ENCODE assay signal across 12 mouse cellular contexts in genomic region chr5:136410681-136411181, GRCm38 (mm10).
DNase-seq lines count a peak whose midpoint lies in the region; ATAC-seq and TF ChIP-seq lines count a peak whose summit lies in the region.
"Had no signal": no experiment of that assay in that cellular context is flagged by ENCODE, and none has a peak within 500 bp of the region (broad histone marks: within the 10 kb centered on the region; RNA-seq: fewer than 3 reads in every experiment).

No protein-coding gene starts in this region.

- H3K9ac ChIP-seq in heart, embryonic 11.5 days (ENCODE audit: low read depth, low read length), result no peak overlapping the region
- no peak overlapping the region for H3K9ac ChIP-seq in hindbrain, embryonic 11.5 days (ENCODE audit: low read depth, low read length)
- H3K9ac ChIP-seq: intestine, embryonic 15.5 days had no signal

- peaks cover 2% of the 10 kb centered on the region; the same call in 1 of the 2 replicates for H3K36me3 ChIP-seq in heart, embryonic 11.5 days (ENCODE audit: control insufficient read depth, insufficient read depth, low read length)
- H3K36me3 ChIP-seq in thymus, adult 2 months (ENCODE audit: control insufficient read depth, insufficient read depth, low read length), result peaks cover 22% of the 10 kb centered on the region
- no peaks in the 10 kb centered on the region for H3K36me3 ChIP-seq in hindbrain, embryonic 11.5 days (ENCODE audit: control insufficient read depth, insufficient read depth, low read length)

- no peak for ATAC-seq in heart, embryonic 11.5 days (replicated peaks; ENCODE audit: insufficient number of reproducible peaks, low FRiP score, low TSS enrichment)
- peak; percentile 65 to 71 for ATAC-seq in hematopoietic stem cell, adult 5-6 weeks (replicated peaks in 1 of 2; ENCODE audit: insufficient read depth in 1 of 2, low FRiP score in 2 of 2, low TSS enrichment in 1 of 2, low read depth in 1 of 2, poor library complexity in 2 of 2, severe bottlenecking in 2 of 2)
- ATAC-seq in hindbrain, embryonic 11.5 days (ENCODE audit: low FRiP score), result no peak
- ATAC-seq in erythroid progenitor cell, adult 5-6 weeks (replicated peaks; ENCODE audit: low FRiP score, poor library complexity, severe bottlenecking), result no peak
- ATAC-seq: intestine, embryonic 15.5 days; lung, postnatal 0 days had no signal

- WGBS in heart, embryonic 11.5 days (ENCODE audit: insufficient replicate concordance), result 36% methylated on average over 7 of the region's 7 CpGs
- 3% methylated on average over 7 of the region's 7 CpGs for WGBS in thymus, adult 2 months
- WGBS in hindbrain, embryonic 11.5 days, result 79% methylated on average over 7 of the region's 7 CpGs

- no peak for DNase-seq in heart, postnatal 10 days
- DNase-seq in MEL-GATA-1-ER (ENCODE audit: extremely low read depth, low read depth), result peak; percentile 20
- peak; percentile 57 for DNase-seq in thymus, adult 2 months
- no peak for DNase-seq in hindbrain, embryonic 11.5 days (ENCODE audit: low spot score)
- no peak for DNase-seq in adipocyte (ENCODE audit: low spot score)
- DNase-seq: cerebellum, postnatal 36 days; spleen, adult 18-20 months had no signal

- peaks cover 30% of the 10 kb centered on the region for H3K4me1 ChIP-seq in heart, embryonic 11.5 days (ENCODE audit: control insufficient read depth, insufficient read depth, low read length)
- peaks cover 28% of the 10 kb centered on the region for H3K4me1 ChIP-seq in thymus, adult 2 months (replicated peaks; ENCODE audit: control insufficient read depth, insufficient read depth, low read length)
- H3K4me1 ChIP-seq in hindbrain, embryonic 11.5 days (replicated peaks; ENCODE audit: control insufficient read depth, insufficient read depth, low read length), result no peaks in the 10 kb centered on the region
- H3K4me1 ChIP-seq: intestine, embryonic 15.5 days had no signal

- no peaks in the 10 kb centered on the region for H3K27me3 ChIP-seq in heart, embryonic 11.5 days (ENCODE audit: control insufficient read depth, insufficient read depth, low read length)
- H3K27me3 ChIP-seq in thymus, adult 2 months (ENCODE audit: control insufficient read depth, insufficient read depth, low read length), result no peaks in the 10 kb centered on the region
- no peaks in the 10 kb centered on the region for H3K27me3 ChIP-seq in hindbrain, embryonic 11.5 days (ENCODE audit: control insufficient read depth, insufficient read depth, low read length)
- H3K27me3 ChIP-seq: intestine, embryonic 15.5 days had no signal

- no peak for TF ChIP-seq CTCF in thymus, adult 2 months (IDR thresholded peaks at IDR 0.05; ENCODE audit: borderline replicate concordance, control insufficient read depth, extremely low read depth, insufficient read depth, low read length, poor library complexity)

- H3K27ac ChIP-seq in heart, embryonic 11.5 days (ENCODE audit: low read depth, low read length), result 0 out of 2 replicates have a peak overlapping the region, but pooled peaks have one; percentile 11
- peak overlapping the region; percentile 89 for H3K27ac ChIP-seq in thymus, adult 2 months (ENCODE audit: control insufficient read depth, insufficient read depth, low read length)
- no peak overlapping the region for H3K27ac ChIP-seq in hindbrain, embryonic 11.5 days (ENCODE audit: low read depth, low read length)
- H3K27ac ChIP-seq: intestine, embryonic 15.5 days had no signal

- TF ChIP-seq POLR2A in thymus, adult 2 months (IDR thresholded peaks at IDR 0.05; ENCODE audit: control insufficient read depth, extremely low read depth, insufficient read depth, low read length, poor library complexity), result no peak

- H3K9me3 ChIP-seq in heart, embryonic 11.5 days (replicated peaks; ENCODE audit: control insufficient read depth, low read length), result peaks cover 4% of the 10 kb centered on the region; the same call in 1 of the 2 replicates
- no peaks in the 10 kb centered on the region for H3K9me3 ChIP-seq in hindbrain, embryonic 11.5 days (ENCODE audit: control insufficient read depth, low read length)
- H3K9me3 ChIP-seq: intestine, embryonic 15.5 days had no signal

- intact Hi-C loops in heart, postnatal 10 days (cut with DNase I), result no loop called here

- no peak overlapping the region for H3K4me3 ChIP-seq in heart, embryonic 11.5 days (ENCODE audit: low read depth, low read length)
- H3K4me3 ChIP-seq in thymus, adult 2 months (ENCODE audit: control insufficient read depth, insufficient read depth, low read length), result no peak overlapping the region
- no peak overlapping the region for H3K4me3 ChIP-seq in hindbrain, embryonic 11.5 days (ENCODE audit: low read depth, low read length)
- H3K4me3 ChIP-seq: intestine, embryonic 15.5 days had no signal

- H3K4me2 ChIP-seq in heart, embryonic 11.5 days, result no peak overlapping the region
- no peak overlapping the region for H3K4me2 ChIP-seq in hindbrain, embryonic 11.5 days (replicated peaks; ENCODE audit: low read depth, low read length)
- H3K4me2 ChIP-seq: intestine, embryonic 15.5 days had no signal

Comparison
In these comparisons a context has a peak if more than half of its experiments do, and no peak if none do; other contexts are left out.
1. ATAC-seq: peak in hematopoietic stem cell, adult 5-6 weeks (2 of 2); none in heart, embryonic 11.5 days (single experiment), hindbrain, embryonic 11.5 days (single experiment) and erythroid progenitor cell, adult 5-6 weeks (single experiment).
2. DNase-seq: peak in MEL-GATA-1-ER (single experiment) and thymus, adult 2 months (single experiment); none in heart, postnatal 10 days (0 of 2), hindbrain, embryonic 11.5 days (single experiment) and adipocyte (single experiment).